Mouse (Mus musculus) embryonic facial prominence, embryonic 10.5 days (tissue): ENCODE measurements around the gene Saa2. TPM values are rescaled to one million over a fixed set of nuclear protein-coding genes. Genes with fewer than 3 reads are reported as not detected.

ENCODE experiments used
- DNase-seq: peaks from one replicate; pipeline ENCODE4 v3.0.0-alpha.2; 2017; ENCODE audit warnings: low spot score
- H3K27ac ChIP-seq: fragments of 300-500 bp; sonication (generic); replicated peaks from 2 replicates; pipeline ENCODE4 v1.5.1; 2016; ENCODE audit warnings: mild to moderate bottlenecking
- H3K27me3 ChIP-seq: fragments of 300-500 bp; sonication (generic); replicated peaks from 2 replicates; pipeline ENCODE4 v1.6.1; 2016; ENCODE audit warnings: low read depth, mild to moderate bottlenecking; ENCODE audit not compliant: poor library complexity, severe bottlenecking
- H3K36me3 ChIP-seq: fragments of 300-500 bp; sonication (generic); replicated peaks from 2 replicates; pipeline ENCODE4 v1.6.1; 2016; ENCODE audit warnings: mild to moderate bottlenecking, moderate library complexity
- H3K4me1 ChIP-seq: fragments of 300-500 bp; sonication (generic); 2 replicates; pipeline ENCODE4 v1.6.1; 2016
- H3K4me3 ChIP-seq: fragments of 300-500 bp; sonication (generic); 2 replicates; pipeline ENCODE4 v1.5.1; 2016; ENCODE audit warnings: mild to moderate bottlenecking, moderate library complexity
- H3K9me3 ChIP-seq: fragments of 300-500 bp; sonication (generic); 2 replicates; pipeline ENCODE4 v1.6.1; 2016; ENCODE audit warnings: mild to moderate bottlenecking
- WGBS: fragments of 180-500 bp; shearing (Covaris S2); methylation state at CpG from one replicate; pipeline ENCODE4 v1.1.7; 2016; 5-methylcytosine and 5-hydroxymethylcytosine counted together
- polyA plus RNA-seq: library from polyadenylated mRNA; unstranded; fragments of >200 nt; fragmentation: Nextera tagmentation; extraction: Ambion mirVana; gene quantifications from 2 replicates; pipeline ENCODE4 v1.2.1, GENCODE M21; 2016

Gene Saa2
- polyA plus RNA-seq = 1.5 and 1.8 TPM in 2 replicates

- Histone ChIP-seq H3K9me3 (no peaks in the 10 kb centered on the region), H3K27ac (no peak within 1 kb of the TSS), H3K4me3 (no peak within 1 kb of the TSS), H3K36me3 (no peaks in the 10 kb centered on the region), H3K4me1 (peaks cover 18% of the 10 kb centered on the region), H3K27me3 (no peaks in the 10 kb centered on the region)
- 80% methylated on average over 3 of the region's 3 CpGs for WGBS
- no peak for DNase-seq
These were observed at the start of gene Saa2 for GRCm38 (mm10) chr7:46751490-46751889. Saa2 (plus strand) TSS chr7:46751790.

- WGBS = 1% methylated on average over 38 of the region's 38 CpGs
- Histone ChIP-seq H3K9me3 (no peaks in the 10 kb centered on the region), H3K27ac (peak within 1 kb of the TSS; percentile 98), H3K4me3 (peak within 1 kb of the TSS; percentile 93), H3K27me3 (no peaks in the 10 kb centered on the region), H3K4me1 (peaks cover 13% of the 10 kb centered on the region), H3K36me3 (peaks cover 36% of the 10 kb centered on the region)
- peak; percentile 97 for DNase-seq
These were observed 41.2 kb upstream of the Saa2 start, which contains the start of gene Saal1 for GRCm38 (mm10) chr7:46710390-46710844. Saal1 (minus strand) TSS chr7:46710680.

GRCm38 (mm10) chr7:46712250-46712649 lies 39.3 kb upstream of the Saa2 start:
- Histone ChIP-seq H3K4me1 (peaks cover 13% of the 10 kb centered on the region), H3K27ac (no peak overlapping the region), H3K9me3 (no peaks in the 10 kb centered on the region), H3K27me3 (no peaks in the 10 kb centered on the region), H3K36me3 (peaks cover 17% of the 10 kb centered on the region), H3K4me3 (no peak overlapping the region)
- 72% methylated on average over 6 of the region's 6 CpGs for WGBS
- DNase-seq = no peak

GRCm38 (mm10) chr7:46714518-46714917 lies 37.1 kb upstream of the Saa2 start:
- H3K27ac ChIP-seq = no peak overlapping the region
- H3K4me1 ChIP-seq = peaks cover 8% of the 10 kb centered on the region
- H3K36me3 ChIP-seq = no peaks in the 10 kb centered on the region
- H3K4me3 ChIP-seq = no peak overlapping the region
- H3K9me3 ChIP-seq = no peaks in the 10 kb centered on the region
- 35% methylated on average over 6 of the region's 6 CpGs for WGBS
- no peaks in the 10 kb centered on the region for H3K27me3 ChIP-seq
- peak; percentile 60 for DNase-seq

GRCm38 (mm10) chr7:46715600-46715999 lies 36.0 kb upstream of the Saa2 start, which contains the start of gene Saa3:
Saa3 (minus strand) TSS chr7:46715700.
- no peaks in the 10 kb centered on the region for H3K9me3 ChIP-seq
- H3K36me3 ChIP-seq = no peaks in the 10 kb centered on the region
- peaks cover 5% of the 10 kb centered on the region; the same call in 1 of the 2 replicates for H3K4me1 ChIP-seq
- DNase-seq = no peak
- 91% methylated on average over 5 of the region's 5 CpGs for WGBS
- no peaks in the 10 kb centered on the region for H3K27me3 ChIP-seq
- no peak within 1 kb of the TSS for H3K4me3 ChIP-seq
- no peak within 1 kb of the TSS for H3K27ac ChIP-seq

GRCm38 (mm10) chr7:46716897-46717296 lies 34.7 kb upstream of the Saa2 start:
- no peak for DNase-seq
- Histone ChIP-seq H3K36me3 (no peaks in the 10 kb centered on the region), H3K4me1 (peaks cover 5% of the 10 kb centered on the region; the same call in 1 of the 2 replicates), H3K4me3 (no peak overlapping the region), H3K27ac (no peak overlapping the region), H3K27me3 (no peaks in the 10 kb centered on the region), H3K9me3 (no peaks in the 10 kb centered on the region)
- 70% methylated on average over 5 of the region's 5 CpGs for WGBS

- Histone ChIP-seq H3K27me3 (no peaks in the 10 kb centered on the region), H3K9me3 (no peaks in the 10 kb centered on the region), H3K4me3 (no peak overlapping the region), H3K4me1 (no peaks in the 10 kb centered on the region), H3K36me3 (no peaks in the 10 kb centered on the region), H3K27ac (no peak overlapping the region)
- no peak for DNase-seq
- WGBS = 87% methylated on average over 7 of the region's 7 CpGs
These were observed 32.9 kb upstream of the Saa2 start for GRCm38 (mm10) chr7:46718591-46719270.

- no peak overlapping the region for H3K4me3 ChIP-seq
- no peaks in the 10 kb centered on the region for H3K27me3 ChIP-seq
- no peaks in the 10 kb centered on the region for H3K36me3 ChIP-seq
- no peaks in the 10 kb centered on the region for H3K4me1 ChIP-seq
- no peak overlapping the region for H3K27ac ChIP-seq
- H3K9me3 ChIP-seq = no peaks in the 10 kb centered on the region
- DNase-seq = no peak
- 83% methylated on average over 7 of the region's 7 CpGs for WGBS
These were observed 32.1 kb upstream of the Saa2 start for GRCm38 (mm10) chr7:46719526-46719925.

- 82% methylated on average over 9 of the region's 9 CpGs for WGBS
These were observed 31.1 kb upstream of the Saa2 start for GRCm38 (mm10) chr7:46720460-46720859.

GRCm38 (mm10) chr7:46723354-46723753 lies 28.2 kb upstream of the Saa2 start:
- Histone ChIP-seq H3K36me3 (no peaks in the 10 kb centered on the region), H3K4me3 (no peak overlapping the region), H3K9me3 (no peaks in the 10 kb centered on the region), H3K27ac (no peak overlapping the region), H3K4me1 (no peaks in the 10 kb centered on the region), H3K27me3 (no peaks in the 10 kb centered on the region)
- DNase-seq = no peak
- whole genome bisulfite sequencing = 94% methylated on average over 6 of the region's 6 CpGs

More at GRCm38 (mm10) chr7:46720460-46720859, 31.1 kb upstream of the Saa2 start:
- Histone ChIP-seq H3K4me3 (no peak overlapping the region), H3K36me3 (no peaks in the 10 kb centered on the region), H3K27ac (no peak overlapping the region), H3K9me3 (no peaks in the 10 kb centered on the region), H3K4me1 (no peaks in the 10 kb centered on the region), H3K27me3 (no peaks in the 10 kb centered on the region)
- no peak for DNase-seq

- Histone ChIP-seq H3K9me3 (no peaks in the 10 kb centered on the region), H3K27ac (no peak overlapping the region), H3K36me3 (no peaks in the 10 kb centered on the region), H3K4me3 (no peak overlapping the region), H3K27me3 (no peaks in the 10 kb centered on the region), H3K4me1 (no peaks in the 10 kb centered on the region)
- WGBS = 86% methylated on average over 3 of the region's 3 CpGs
- no peak for DNase-seq
These were observed 27.7 kb upstream of the Saa2 start for GRCm38 (mm10) chr7:46723849-46724248.

GRCm38 (mm10) chr7:46724396-46724795 lies 27.2 kb upstream of the Saa2 start:
- Histone ChIP-seq H3K4me1 (no peaks in the 10 kb centered on the region), H3K27ac (no peak overlapping the region), H3K4me3 (no peak overlapping the region), H3K36me3 (no peaks in the 10 kb centered on the region), H3K9me3 (no peaks in the 10 kb centered on the region), H3K27me3 (no peaks in the 10 kb centered on the region)
- DNase-seq = no peak
- 85% methylated on average over 5 of the region's 5 CpGs for WGBS

GRCm38 (mm10) chr7:46727584-46727983 lies 24.0 kb upstream of the Saa2 start:
- Histone ChIP-seq H3K27ac (no peak overlapping the region), H3K9me3 (no peaks in the 10 kb centered on the region), H3K36me3 (no peaks in the 10 kb centered on the region), H3K4me3 (no peak overlapping the region), H3K27me3 (no peaks in the 10 kb centered on the region), H3K4me1 (no peaks in the 10 kb centered on the region)
- no peak for DNase-seq
- WGBS = 97% methylated on average over 1 of the region's 1 CpGs
